Mouse (Mus musculus): ENCODE measurements around the gene Pcp4. TPM values are rescaled to one million over a fixed set of nuclear protein-coding genes. Genes with fewer than 3 reads are reported as not detected.
"Not testable (repeated sequence)": the region's sequence is repeated elsewhere in the genome, so short reads cannot be mapped to it uniquely, and the experiment has no call there.

Gene Pcp4
- polyA plus RNA-seq (2015; fragmentation: Nextera tagmentation; extraction: Ambion mirVana): 0.59 and 4.2 TPM in 2 replicates

DNA sequence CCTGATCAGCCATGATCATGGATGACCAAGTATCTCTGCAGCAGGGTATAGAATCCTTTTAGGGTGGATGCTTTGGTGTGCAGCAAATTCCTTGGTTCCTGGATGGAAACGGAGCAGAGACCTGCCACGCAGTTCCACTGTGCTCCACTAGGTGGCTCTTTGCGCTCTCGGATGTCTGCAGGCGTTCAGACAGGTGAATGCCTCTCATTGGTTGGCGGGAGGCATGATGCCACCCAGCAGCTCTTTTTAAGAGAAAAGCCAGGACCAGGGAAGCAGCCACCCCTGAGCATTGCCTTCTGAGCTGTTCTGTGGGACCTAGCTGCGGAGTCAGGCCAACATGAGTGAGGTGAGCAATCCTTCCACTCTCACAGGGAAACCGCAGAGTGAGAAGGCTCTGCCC lies at the start of gene Pcp4:
Pcp4 (plus strand) TSS at position 162 of the 400 bp plus-strand sequence.
- Histone ChIP-seq H3K9ac (no peak within 1 kb of the TSS), H3K4me2 (no peak within 1 kb of the TSS), H3K27me3 (peaks cover 9% of the 10 kb centered on the region; the same call in 1 of the 2 replicates), H3K9me3 (replicated peaks) (no peaks in the 10 kb centered on the region), H3K4me1 (replicated peaks) (peaks cover 4% of the 10 kb centered on the region), H3K4me3 (no peak within 1 kb of the TSS), H3K36me3 (no peaks in the 10 kb centered on the region), H3K27ac (no peak within 1 kb of the TSS)
- no peak for ATAC-seq (replicated peaks; ENCODE audit: insufficient number of reproducible peaks, insufficient read depth, low FRiP score, low read depth)
- WGBS: 12% methylated on average over 8 of the region's 8 CpGs

DNA sequence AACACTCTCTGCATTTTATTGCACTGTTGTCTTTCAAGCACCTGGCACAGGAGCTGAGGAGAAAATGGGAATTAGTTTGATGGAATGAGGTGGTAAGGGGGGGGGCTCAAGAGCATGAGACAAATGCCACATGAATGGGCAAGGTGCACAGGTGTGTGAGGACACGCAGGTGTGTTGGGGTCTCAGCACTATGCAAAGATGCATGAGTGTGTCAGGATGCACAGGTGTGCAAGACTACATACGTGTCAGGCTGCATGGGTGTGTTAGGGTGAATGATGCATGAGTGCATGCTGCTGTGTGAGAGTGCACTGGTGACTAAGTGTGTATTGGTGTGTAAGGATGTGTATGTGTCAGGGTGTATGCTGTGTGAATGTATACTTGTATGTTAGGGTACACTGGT lies 42.4 kb upstream of the Pcp4 start:
- Histone ChIP-seq H3K4me2 (no peak overlapping the region), H3K4me1 (replicated peaks) (no peaks in the 10 kb centered on the region), H3K27ac (no peak overlapping the region), H3K4me3 (no peak overlapping the region), H3K27me3 (no peaks in the 10 kb centered on the region), H3K9me3 (replicated peaks) (no peaks in the 10 kb centered on the region), H3K36me3 (no peaks in the 10 kb centered on the region), H3K9ac (no peak overlapping the region)
- WGBS: 71% methylated on average over 2 of the region's 2 CpGs
- ATAC-seq (replicated peaks; ENCODE audit: insufficient number of reproducible peaks, insufficient read depth, low FRiP score, low read depth): no peak

DNA sequence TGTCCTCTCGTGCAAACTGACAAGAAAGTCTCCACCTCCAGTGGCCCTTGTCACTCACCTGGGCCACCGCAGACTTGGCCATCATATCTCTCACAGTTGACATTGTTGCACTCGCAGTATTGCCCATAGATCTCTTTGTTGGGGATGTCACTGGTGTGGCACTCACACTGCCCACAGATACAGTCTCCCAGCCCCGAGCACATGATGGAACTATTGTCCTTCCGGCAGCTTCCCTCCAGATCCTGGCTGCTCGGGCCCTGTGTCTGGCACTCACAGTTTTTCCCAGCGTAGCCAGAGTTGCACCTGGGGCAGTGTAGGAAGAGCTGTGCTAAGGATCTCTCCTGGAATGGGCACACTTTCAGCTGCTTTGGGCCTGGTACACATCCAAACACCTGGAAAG lies 40.7 kb upstream of the Pcp4 start:
- no peak overlapping the region for H3K4me2 ChIP-seq
- H3K27ac ChIP-seq: no peak overlapping the region
- no peak overlapping the region for H3K9ac ChIP-seq
- no peaks in the 10 kb centered on the region for H3K27me3 ChIP-seq
- no peaks in the 10 kb centered on the region for H3K9me3 ChIP-seq (replicated peaks)
- H3K4me3 ChIP-seq: no peak overlapping the region
- H3K4me1 ChIP-seq (replicated peaks): no peaks in the 10 kb centered on the region
- no peaks in the 10 kb centered on the region for H3K36me3 ChIP-seq
- no peak for ATAC-seq (replicated peaks; ENCODE audit: insufficient number of reproducible peaks, insufficient read depth, low FRiP score, low read depth)
- WGBS: 73% methylated on average over 7 of the region's 7 CpGs

DNA sequence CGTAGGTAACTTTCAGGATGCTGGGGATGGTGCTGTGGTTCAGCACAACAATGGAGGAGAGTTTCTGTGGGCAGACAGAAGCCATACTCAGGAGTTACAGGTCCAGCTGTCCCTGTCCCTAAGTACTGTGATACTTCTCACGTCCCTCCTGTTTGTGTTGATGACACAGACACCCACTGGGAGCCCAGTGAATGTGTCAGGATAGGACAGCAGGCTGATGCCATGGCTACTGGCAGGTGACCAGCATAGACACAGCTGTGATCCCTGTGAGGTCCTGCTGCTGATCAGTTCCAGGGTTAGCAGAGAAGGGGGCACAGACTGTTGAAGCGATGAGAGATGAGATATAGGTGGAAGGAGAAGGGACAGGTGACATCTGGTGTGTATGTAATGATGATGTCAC lies 38.4 kb upstream of the Pcp4 start:
- H3K27ac ChIP-seq: no peak overlapping the region
- WGBS: 55% methylated on average over 3 of the region's 3 CpGs

DNA sequence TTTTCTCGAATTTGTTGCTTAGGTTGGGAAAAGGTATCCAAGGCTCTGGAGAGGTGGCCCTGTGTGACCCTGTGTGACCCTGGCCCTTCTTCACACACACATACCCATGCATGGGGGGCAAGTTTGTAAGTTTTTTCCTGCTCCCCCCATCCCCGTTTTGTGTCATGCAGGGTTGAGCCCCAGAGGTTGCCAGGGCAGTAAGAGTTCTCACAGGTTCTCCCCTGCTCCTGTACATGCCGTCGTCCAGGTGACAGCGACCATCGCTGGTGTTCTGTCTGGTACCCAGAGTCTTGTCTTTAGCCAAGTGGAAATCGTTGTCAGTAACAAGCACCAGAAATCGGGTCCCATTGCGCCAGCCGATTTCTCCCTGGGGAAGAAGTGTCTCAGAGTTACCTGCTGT lies 34.1 kb upstream of the Pcp4 start:
- no peak overlapping the region for H3K9ac ChIP-seq
- H3K36me3 ChIP-seq: no peaks in the 10 kb centered on the region
- 81% methylated on average over 10 of the region's 10 CpGs for WGBS
- no peak for ATAC-seq (replicated peaks; ENCODE audit: insufficient number of reproducible peaks, insufficient read depth, low FRiP score, low read depth)
- no peaks in the 10 kb centered on the region for H3K9me3 ChIP-seq (replicated peaks)
- no peaks in the 10 kb centered on the region for H3K4me1 ChIP-seq (replicated peaks)
- no peak overlapping the region for H3K27ac ChIP-seq
- H3K4me3 ChIP-seq: no peak overlapping the region
- H3K4me2 ChIP-seq: no peak overlapping the region
- H3K27me3 ChIP-seq: no peaks in the 10 kb centered on the region

More for the DNA sequence above, 38.4 kb upstream of the Pcp4 start:
- H3K9ac ChIP-seq: no peak overlapping the region
- ATAC-seq (replicated peaks; ENCODE audit: insufficient number of reproducible peaks, insufficient read depth, low FRiP score, low read depth): no peak
- H3K4me2 ChIP-seq: no peak overlapping the region
- H3K36me3 ChIP-seq: no peaks in the 10 kb centered on the region
- no peaks in the 10 kb centered on the region for H3K4me1 ChIP-seq (replicated peaks)
- no peaks in the 10 kb centered on the region for H3K9me3 ChIP-seq (replicated peaks)
- H3K4me3 ChIP-seq: no peak overlapping the region
- H3K27me3 ChIP-seq: no peaks in the 10 kb centered on the region

DNA sequence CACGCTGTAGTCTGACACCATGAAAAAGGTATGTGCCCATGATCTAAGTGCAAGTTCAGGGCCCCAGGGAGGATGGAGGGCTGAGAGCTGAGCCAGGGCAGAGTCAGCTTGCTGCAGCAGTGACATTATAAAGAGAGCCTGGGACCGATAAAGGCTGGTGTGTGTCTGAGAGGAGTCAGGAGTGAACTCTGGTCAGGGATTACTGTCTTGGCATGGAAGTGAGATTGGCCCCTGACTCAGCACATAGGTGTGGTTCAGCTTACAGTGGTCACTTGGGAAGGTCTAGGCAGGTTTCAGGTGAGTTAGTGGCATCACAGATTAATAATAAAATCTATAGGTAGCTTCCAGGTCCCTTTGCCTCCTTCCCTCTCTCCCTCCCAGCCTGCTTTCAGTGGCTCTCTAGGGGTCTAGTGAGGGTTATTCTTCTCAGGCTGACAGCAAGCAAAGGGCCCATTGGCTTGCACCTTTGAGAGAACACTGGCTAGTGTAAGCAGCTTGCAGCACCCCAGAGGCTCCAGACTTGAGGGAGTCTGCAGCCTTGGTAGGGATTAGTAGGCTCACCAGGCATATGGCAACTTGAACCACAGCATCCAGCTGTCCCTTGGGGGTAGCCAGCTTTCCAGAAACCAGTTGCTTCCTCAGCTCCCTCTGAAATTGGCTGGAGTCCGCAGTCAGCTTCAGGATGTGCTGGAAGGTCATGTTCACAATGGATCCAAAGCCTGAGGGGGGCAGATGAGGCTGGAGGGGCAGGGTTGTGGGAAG lies 33.2 kb upstream of the Pcp4 start:
- no peaks in the 10 kb centered on the region for H3K27me3 ChIP-seq
- H3K36me3 ChIP-seq: no peaks in the 10 kb centered on the region
- no peak for ATAC-seq (replicated peaks; ENCODE audit: insufficient number of reproducible peaks, insufficient read depth, low FRiP score, low read depth)
- no peak overlapping the region for H3K4me2 ChIP-seq
- H3K9me3 ChIP-seq (replicated peaks): no peaks in the 10 kb centered on the region
- no peak overlapping the region for H3K27ac ChIP-seq
- H3K9ac ChIP-seq: no peak overlapping the region
- WGBS: 63% methylated on average over 3 of the region's 3 CpGs
- no peak overlapping the region for H3K4me3 ChIP-seq
- H3K4me1 ChIP-seq (replicated peaks): no peaks in the 10 kb centered on the region

DNA sequence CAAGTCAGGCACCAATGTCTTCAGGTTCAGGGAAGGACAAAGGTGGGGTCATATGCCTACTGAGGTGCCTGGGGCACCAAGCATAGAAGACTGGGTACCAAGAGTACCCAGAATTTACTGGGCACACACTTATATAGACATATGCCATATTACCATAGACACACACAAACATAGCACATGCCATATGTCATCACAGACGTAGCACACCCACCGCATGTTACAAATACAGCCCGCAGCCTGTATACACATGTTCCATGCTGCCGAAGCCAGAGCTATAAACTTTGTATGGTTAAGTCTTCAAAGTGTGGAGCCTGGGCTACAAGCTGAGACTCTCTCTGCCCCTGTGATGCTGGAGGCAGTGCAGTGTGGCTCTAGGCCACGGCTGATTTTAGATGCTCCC lies 28.5 kb upstream of the Pcp4 start:
- H3K36me3 ChIP-seq: no peaks in the 10 kb centered on the region
- WGBS: 90% methylated on average over 5 of the region's 5 CpGs
- no peak overlapping the region for H3K27ac ChIP-seq
- no peak for ATAC-seq (replicated peaks; ENCODE audit: insufficient number of reproducible peaks, insufficient read depth, low FRiP score, low read depth)
- no peak overlapping the region for H3K9ac ChIP-seq
- no peaks in the 10 kb centered on the region for H3K9me3 ChIP-seq (replicated peaks)
- no peak overlapping the region for H3K4me2 ChIP-seq
- no peaks in the 10 kb centered on the region for H3K27me3 ChIP-seq
- H3K4me1 ChIP-seq (replicated peaks): no peaks in the 10 kb centered on the region
- H3K4me3 ChIP-seq: no peak overlapping the region

DNA sequence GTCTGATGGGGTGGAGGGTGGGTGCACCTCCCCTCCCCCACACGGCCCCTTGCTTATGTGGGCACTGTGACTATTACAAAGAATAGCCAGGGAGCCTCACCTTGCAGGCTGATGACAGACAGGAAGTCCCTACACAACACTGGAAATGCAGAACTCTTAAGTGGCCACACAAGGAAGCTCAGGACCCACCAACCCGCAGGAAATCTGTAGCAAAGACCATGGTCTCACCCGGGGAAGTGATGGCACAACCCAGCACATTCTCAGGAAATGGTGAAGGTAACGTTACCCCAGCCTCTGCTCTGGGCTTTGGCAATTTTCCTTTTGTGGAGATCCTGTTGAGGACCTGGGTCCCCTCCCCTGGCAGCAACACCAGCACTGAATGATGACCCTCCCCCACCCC lies 27.7 kb upstream of the Pcp4 start:
- Histone ChIP-seq H3K9ac (no peak overlapping the region), H3K4me2 (no peak overlapping the region), H3K9me3 (replicated peaks) (no peaks in the 10 kb centered on the region), H3K4me1 (replicated peaks) (no peaks in the 10 kb centered on the region), H3K27ac (no peak overlapping the region), H3K36me3 (no peaks in the 10 kb centered on the region), H3K27me3 (no peaks in the 10 kb centered on the region), H3K4me3 (no peak overlapping the region)
- no peak for ATAC-seq (replicated peaks; ENCODE audit: insufficient number of reproducible peaks, insufficient read depth, low FRiP score, low read depth)
- WGBS: 57% methylated on average over 4 of the region's 4 CpGs

DNA sequence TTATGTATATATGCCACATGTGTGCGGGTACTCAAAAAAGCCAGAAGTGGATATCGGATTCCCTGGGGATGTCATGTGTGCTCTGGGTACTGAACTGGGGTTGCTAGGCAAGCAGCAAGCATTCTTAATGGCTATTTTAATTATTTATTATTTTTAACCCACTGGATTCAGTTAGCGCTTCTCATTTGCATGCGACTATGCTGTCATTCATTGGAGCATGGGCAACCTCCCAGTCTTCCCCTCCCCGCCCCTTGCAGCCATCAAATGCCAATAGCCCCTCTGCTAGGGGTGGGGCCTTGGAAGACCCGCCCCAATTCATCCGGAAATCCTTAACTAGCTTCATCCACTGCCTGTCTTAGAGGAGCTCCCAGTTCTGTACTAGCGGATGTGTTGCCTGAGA lies 26.5 kb upstream of the Pcp4 start:
- no peak overlapping the region for H3K4me2 ChIP-seq
- no peak overlapping the region for H3K4me3 ChIP-seq
- H3K36me3 ChIP-seq: no peaks in the 10 kb centered on the region
- no peak for ATAC-seq (replicated peaks; ENCODE audit: insufficient number of reproducible peaks, insufficient read depth, low FRiP score, low read depth)
- H3K4me1 ChIP-seq (replicated peaks): no peaks in the 10 kb centered on the region
- H3K9ac ChIP-seq: no peak overlapping the region
- H3K9me3 ChIP-seq (replicated peaks): no peaks in the 10 kb centered on the region
- no peaks in the 10 kb centered on the region for H3K27me3 ChIP-seq
- 80% methylated on average over 8 of the region's 8 CpGs for WGBS
- no peak overlapping the region for H3K27ac ChIP-seq

DNA sequence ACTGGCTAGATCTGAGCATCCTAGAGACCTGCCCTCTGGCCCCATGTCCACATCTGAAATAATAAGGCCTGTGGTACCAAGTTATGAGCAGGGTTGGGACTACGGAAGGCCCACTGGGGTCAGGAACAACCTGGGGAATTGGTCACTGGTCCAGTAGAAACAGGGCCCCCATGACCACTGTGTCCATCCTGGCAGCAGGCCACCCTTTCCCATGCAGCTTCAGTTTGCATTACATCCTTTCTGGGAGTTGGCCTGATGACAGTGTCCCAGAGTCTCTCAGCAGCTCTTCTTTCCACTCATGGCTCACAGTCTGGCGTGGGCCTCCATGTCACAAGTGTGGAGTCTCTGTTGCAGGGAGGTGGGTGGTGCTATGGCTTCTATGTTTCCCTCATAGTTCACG lies 25.6 kb upstream of the Pcp4 start:
- Histone ChIP-seq H3K9me3 (replicated peaks) (no peaks in the 10 kb centered on the region), H3K4me1 (replicated peaks) (no peaks in the 10 kb centered on the region), H3K4me2 (no peak overlapping the region), H3K36me3 (no peaks in the 10 kb centered on the region), H3K27me3 (no peaks in the 10 kb centered on the region), H3K27ac (no peak overlapping the region), H3K4me3 (no peak overlapping the region), H3K9ac (no peak overlapping the region)
- no peak for ATAC-seq (replicated peaks; ENCODE audit: insufficient number of reproducible peaks, insufficient read depth, low FRiP score, low read depth)
- 87% methylated on average over 3 of the region's 3 CpGs for WGBS

DNA sequence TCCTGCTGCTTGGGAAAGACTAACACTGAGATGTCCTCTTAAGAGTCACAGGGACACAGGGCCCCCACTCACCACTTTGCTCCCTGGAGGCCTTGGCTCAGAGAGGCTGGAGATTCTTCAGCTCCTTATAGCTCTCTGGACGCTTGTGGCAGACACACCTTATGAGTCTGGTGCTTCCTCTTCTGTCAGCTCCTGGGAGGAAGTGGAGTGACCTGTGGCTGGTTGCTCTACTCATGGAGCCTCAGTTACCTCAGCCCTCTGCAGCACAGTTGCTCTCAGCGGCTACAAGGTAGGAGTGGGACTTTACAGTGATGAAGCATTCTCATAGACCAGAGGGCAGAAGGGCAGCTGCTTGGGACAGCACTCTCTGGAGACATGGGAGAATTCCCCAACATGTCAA lies 23.9 kb upstream of the Pcp4 start, which contains the start of gene Itgb2l:
Itgb2l (minus strand) TSS at position 152 of the 400 bp plus-strand sequence.
- Histone ChIP-seq H3K4me2 (no peak within 1 kb of the TSS), H3K27me3 (no peaks in the 10 kb centered on the region), H3K27ac (no peak within 1 kb of the TSS), H3K36me3 (no peaks in the 10 kb centered on the region), H3K9me3 (replicated peaks) (no peaks in the 10 kb centered on the region), H3K4me3 (no peak within 1 kb of the TSS), H3K9ac (no peak within 1 kb of the TSS), H3K4me1 (replicated peaks) (no peaks in the 10 kb centered on the region)
- 75% methylated on average over 2 of the region's 2 CpGs for WGBS
- no peak for ATAC-seq (replicated peaks; ENCODE audit: insufficient number of reproducible peaks, insufficient read depth, low FRiP score, low read depth)

DNA sequence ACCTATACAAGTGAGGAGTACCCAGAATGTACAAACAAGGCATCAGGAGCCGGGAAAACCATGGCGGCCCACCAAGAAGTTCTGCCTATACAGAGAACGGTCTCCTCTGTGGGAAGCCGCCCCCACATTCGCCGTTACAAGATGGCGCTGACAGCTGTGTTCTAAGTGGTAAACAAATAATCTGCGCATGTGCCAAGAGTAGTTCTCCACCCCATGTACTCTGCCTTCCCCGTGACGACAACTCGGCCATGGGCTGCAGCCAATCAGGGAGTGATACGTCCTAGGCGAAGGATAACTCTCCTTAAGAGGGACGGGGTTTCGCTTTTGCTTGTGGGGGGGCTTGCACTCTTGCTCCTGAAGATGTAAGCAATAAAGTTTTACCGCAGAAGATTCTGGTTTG lies 16.5 kb upstream of the Pcp4 start:
- H3K9me3 ChIP-seq (replicated peaks); H3K27ac ChIP-seq; H3K4me1 ChIP-seq (replicated peaks); H3K36me3 ChIP-seq; H3K9ac ChIP-seq; H3K4me2 ChIP-seq; ATAC-seq (replicated peaks; ENCODE audit: insufficient number of reproducible peaks, insufficient read depth, low FRiP score, low read depth); H3K4me3 ChIP-seq; H3K27me3 ChIP-seq: not testable (repeated sequence)
- WGBS: 92% methylated on average over 15 of the region's 16 CpGs
